Mouse (Mus musculus): ENCODE measurements around the gene Syne1. TPM values are rescaled to one million over a fixed set of nuclear protein-coding genes. Genes with fewer than 3 reads are reported as not detected.

Gene Syne1
- total RNA-seq, 2 experiments from 2014 or later: 142 to 150 TPM

GRCm38 (mm10) chr10:5124757-5125156, 426.5 kb downstream of the Syne1 start:
- intact Hi-C loops (cut with DNase I): no loop called here
- DNase-seq (ENCODE audit: extremely low spot score in 1 of 2, low spot score in 2 of 2): no peak

- DNase-seq (ENCODE audit: extremely low spot score in 1 of 2, low spot score in 2 of 2): no peak
- intact Hi-C loops (cut with DNase I): loop anchor here (10.0 kb wide), 1 partner anchor 72 kb away; no protein-coding TSS in a partner anchor
Observed at GRCm38 (mm10) chr10:5116720-5117119, 434.6 kb downstream of the Syne1 start.

GRCm38 (mm10) chr10:5116155-5116554, 435.1 kb downstream of the Syne1 start:
- DNase-seq (ENCODE audit: extremely low spot score in 1 of 2, low spot score in 2 of 2): no peak

GRCm38 (mm10) chr10:5110773-5111172, 440.5 kb downstream of the Syne1 start:
- intact Hi-C loops (cut with DNase I): loop anchor here (10.0 kb wide), 1 partner anchor 66 kb away; no protein-coding TSS in a partner anchor
- no peak for DNase-seq (ENCODE audit: extremely low spot score in 1 of 2, low spot score in 2 of 2)

More at GRCm38 (mm10) chr10:5116155-5116554, 435.1 kb downstream of the Syne1 start:
- intact Hi-C loops (cut with DNase I): loop anchor here (10.0 kb wide), 1 partner anchor 71 kb away; no protein-coding TSS in a partner anchor

GRCm38 (mm10) chr10:5097754-5098137, 453.5 kb downstream of the Syne1 start:
- intact Hi-C loops (cut with DNase I): no loop called here
- DNase-seq (ENCODE audit: extremely low spot score in 1 of 2, low spot score in 2 of 2): no peak

- intact Hi-C loops (cut with DNase I): no loop called here
- DNase-seq (ENCODE audit: extremely low spot score in 1 of 2, low spot score in 2 of 2): peak; percentile 37 to 38
Observed at GRCm38 (mm10) chr10:5096996-5097753, 454.1 kb downstream of the Syne1 start.

DNA sequence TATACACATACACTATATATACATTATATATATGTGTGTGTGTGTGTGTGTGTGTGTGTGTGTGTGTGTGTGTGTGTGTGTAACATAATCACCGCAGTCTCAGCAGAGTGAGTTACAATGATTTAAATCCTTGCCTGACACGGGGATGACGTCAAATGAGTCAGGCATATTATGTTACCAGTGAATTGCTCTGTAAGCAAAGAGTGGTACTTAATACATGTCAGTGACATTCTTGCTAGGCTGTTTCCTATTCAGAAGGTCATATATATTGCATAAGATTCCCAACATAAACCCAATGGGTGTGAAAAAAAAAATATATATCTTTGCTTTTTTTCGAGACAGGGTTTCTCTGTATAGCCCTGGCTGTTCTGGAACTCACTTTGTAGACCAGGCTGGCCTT, 462.1 kb downstream of the Syne1 start:
- intact Hi-C loops (cut with DNase I): no loop called here
- no peak for DNase-seq (ENCODE audit: extremely low spot score in 1 of 2, low spot score in 2 of 2)

- no peak for DNase-seq (ENCODE audit: extremely low spot score in 1 of 2, low spot score in 2 of 2)
- intact Hi-C loops (cut with DNase I): no loop called here
Observed at GRCm38 (mm10) chr10:5087336-5087735, 463.9 kb downstream of the Syne1 start.

- no peak for DNase-seq (ENCODE audit: extremely low spot score in 1 of 2, low spot score in 2 of 2)
- intact Hi-C loops (cut with DNase I): no loop called here
Observed at GRCm38 (mm10) chr10:5086329-5086728, 465.0 kb downstream of the Syne1 start.

DNA sequence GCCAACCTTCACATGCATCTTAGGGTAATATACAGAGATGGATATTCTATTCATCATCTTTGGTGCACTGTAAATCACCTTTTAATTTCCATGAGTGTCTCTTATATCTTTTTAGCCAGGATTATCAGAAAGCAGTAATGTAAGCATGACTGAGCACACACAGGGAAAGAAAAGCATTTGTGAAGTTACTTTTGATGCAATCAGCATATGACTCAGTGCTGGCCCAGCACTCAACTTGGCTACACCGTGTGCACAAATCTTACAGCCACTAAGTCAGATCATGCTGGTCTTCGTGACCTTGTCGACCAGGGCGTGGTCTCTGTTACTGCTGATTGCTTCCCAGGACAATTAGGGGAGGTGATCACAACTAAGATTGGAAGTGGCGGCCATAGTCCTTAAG, 465.5 kb downstream of the Syne1 start:
- intact Hi-C loops (cut with DNase I): no loop called here
- DNase-seq (ENCODE audit: extremely low spot score in 1 of 2, low spot score in 2 of 2): no peak

DNA sequence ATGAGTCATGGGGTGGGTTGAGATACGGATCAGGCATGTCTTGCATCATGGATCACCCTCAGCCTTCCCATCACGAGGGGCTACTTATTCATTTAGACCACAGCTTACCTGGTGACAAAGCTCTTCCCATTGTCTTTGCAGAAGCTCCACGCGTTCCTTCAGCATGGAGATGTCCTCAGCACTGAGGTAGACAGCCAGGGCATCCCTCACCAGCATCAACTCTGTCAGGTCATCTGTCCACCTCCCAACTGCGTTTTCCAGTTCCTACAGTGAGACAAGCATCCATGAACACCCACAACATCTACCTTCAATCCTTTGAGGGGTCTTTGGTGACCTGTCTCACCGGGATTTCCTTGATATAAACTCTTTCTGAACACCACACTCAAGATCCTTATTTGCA, 467.6 kb downstream of the Syne1 start:
- intact Hi-C loops (cut with DNase I): no loop called here
- no peak for DNase-seq (ENCODE audit: extremely low spot score in 1 of 2, low spot score in 2 of 2)

GRCm38 (mm10) chr10:5079945-5080468, 471.3 kb downstream of the Syne1 start:
- DNase-seq (ENCODE audit: extremely low spot score in 1 of 2, low spot score in 2 of 2): peak; percentile 23 to 68
- intact Hi-C loops (cut with DNase I): no loop called here

- DNase-seq (ENCODE audit: extremely low spot score in 1 of 2, low spot score in 2 of 2): no peak
- intact Hi-C loops (cut with DNase I): no loop called here
Observed at GRCm38 (mm10) chr10:5075724-5076123, 475.6 kb downstream of the Syne1 start.

GRCm38 (mm10) chr10:5072054-5072453, 479.2 kb downstream of the Syne1 start:
- intact Hi-C loops (cut with DNase I): no loop called here
- DNase-seq (ENCODE audit: extremely low spot score in 1 of 2, low spot score in 2 of 2): no peak

- DNase-seq (ENCODE audit: extremely low spot score in 1 of 2, low spot score in 2 of 2): no peak
- intact Hi-C loops (cut with DNase I): no loop called here
Observed at GRCm38 (mm10) chr10:5070941-5071231, 480.4 kb downstream of the Syne1 start.

DNA sequence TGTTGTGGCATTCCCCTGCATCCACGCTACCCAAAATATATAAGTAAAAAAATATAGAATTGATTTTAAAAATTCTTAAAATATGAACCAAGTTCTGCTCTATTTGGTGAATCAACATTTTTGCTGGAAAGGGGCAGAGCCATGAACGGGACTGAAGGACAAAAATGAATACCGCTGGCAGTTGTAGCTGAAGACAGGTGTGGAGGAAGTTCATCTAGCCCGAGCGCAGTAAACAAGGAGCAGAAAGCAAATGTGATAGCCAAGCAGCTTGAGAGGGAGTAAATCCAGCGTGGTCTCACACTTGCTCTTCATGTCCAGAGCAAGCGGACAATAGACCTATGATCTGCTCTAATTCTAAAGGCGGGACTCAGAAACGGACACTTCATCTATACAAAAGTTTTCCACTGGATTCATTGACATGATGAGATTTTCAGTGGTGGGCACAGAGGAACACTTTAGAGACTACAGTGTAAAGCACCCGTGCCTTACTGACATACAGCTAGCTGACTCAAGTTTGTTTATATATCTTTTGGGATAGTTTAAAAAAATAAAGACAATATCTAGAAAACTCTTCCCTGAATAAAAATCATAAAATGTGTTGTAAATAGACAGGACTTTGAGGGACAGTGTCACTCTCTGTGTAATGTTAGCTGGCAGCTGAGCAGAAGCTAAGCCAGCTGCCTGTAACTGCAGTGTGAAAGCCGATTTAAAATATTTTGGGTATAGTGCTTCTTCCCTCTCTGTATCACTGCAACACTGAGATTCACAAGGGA, 480.9 kb downstream of the Syne1 start:
- no peak for DNase-seq (ENCODE audit: extremely low spot score in 1 of 2, low spot score in 2 of 2)
- intact Hi-C loops (cut with DNase I): no loop called here

DNA sequence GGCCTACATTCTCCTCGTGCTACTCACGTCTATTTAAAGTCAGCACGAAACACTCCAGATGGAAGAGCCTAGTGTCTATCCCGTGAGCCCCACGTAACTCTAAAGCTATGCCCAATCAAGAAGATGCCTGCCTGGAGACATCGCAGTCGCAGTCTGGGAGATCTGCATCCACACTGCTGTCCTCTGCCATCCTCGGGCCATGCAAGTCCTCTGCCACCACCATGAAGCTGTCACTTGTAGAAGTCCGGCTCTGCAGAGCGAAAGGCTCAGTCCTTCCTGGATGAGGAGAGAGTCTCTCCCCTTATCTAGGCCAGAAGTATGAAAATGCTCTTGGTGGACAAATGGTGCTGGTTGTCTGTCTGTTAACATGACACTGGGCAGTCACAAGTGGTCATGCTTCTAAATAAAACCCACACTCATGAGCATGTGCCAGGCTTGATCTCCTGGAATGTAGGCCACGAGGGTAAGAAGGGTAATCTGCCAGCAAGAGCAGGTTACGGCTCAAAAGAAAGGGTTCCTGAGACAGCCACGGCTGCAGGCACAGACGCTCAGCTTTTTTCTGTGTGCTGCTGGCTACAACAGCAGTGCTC, 482.5 kb downstream of the Syne1 start, which contains the start of gene Gm10097:
Gm10097 (plus strand) TSS at position 517 of the 590 bp plus-strand sequence.
- intact Hi-C loops (cut with DNase I): no loop called here
- DNase-seq (ENCODE audit: extremely low spot score in 1 of 2, low spot score in 2 of 2): no peak

- no peak for DNase-seq (ENCODE audit: extremely low spot score in 1 of 2, low spot score in 2 of 2)
- intact Hi-C loops (cut with DNase I): no loop called here
Observed at GRCm38 (mm10) chr10:5067113-5067512, 484.2 kb downstream of the Syne1 start.

- intact Hi-C loops (cut with DNase I): no loop called here
Observed at GRCm38 (mm10) chr10:5059983-5060382, 491.3 kb downstream of the Syne1 start.

DNA sequence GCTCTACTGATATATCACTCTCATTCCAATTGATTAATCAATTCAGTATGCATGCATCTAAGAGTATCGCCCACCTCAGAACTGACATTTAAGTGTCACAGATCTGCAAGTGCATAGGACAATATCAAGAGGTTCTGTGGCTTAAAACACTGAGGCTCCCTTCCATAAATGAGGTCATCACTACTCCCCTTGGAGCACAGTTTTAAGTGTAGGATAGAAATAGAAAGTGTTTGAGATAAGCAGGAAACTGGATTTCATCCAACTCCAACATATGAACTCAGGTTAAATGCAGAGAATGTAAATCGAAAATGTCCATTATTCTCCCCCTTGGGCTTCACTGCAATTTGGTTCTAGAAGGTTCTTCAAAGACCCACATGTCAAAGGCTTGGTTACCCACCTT, 492.4 kb downstream of the Syne1 start:
- no peak for DNase-seq (ENCODE audit: extremely low spot score in 1 of 2, low spot score in 2 of 2)
- intact Hi-C loops (cut with DNase I): no loop called here

More at GRCm38 (mm10) chr10:5059983-5060382, 491.3 kb downstream of the Syne1 start:
- no peak for DNase-seq (ENCODE audit: extremely low spot score in 1 of 2, low spot score in 2 of 2)

Measured in left cerebral cortex, postnatal 10 days (tissue).